Mouse (Mus musculus): ENCODE data around the gene Ogg1.
"Not testable (repeated sequence)": the region's sequence is repeated elsewhere in the genome, so short reads cannot be mapped to it uniquely, and the experiment has no call there.

The Ogg1 gene

GRCm38 (mm10) chr6:113331721-113332120, 4.9 kb downstream of the Ogg1 start:
- no peak for DNase-seq (ENCODE audit: low read depth, low spot score)

GRCm38 (mm10) chr6:113332734-113333133, 6.0 kb downstream of the Ogg1 start:
- DNase-seq (ENCODE audit: low read depth, low spot score) = not testable (repeated sequence)

GRCm38 (mm10) chr6:113333137-113333950, 6.6 kb downstream of the Ogg1 start:
- DNase-seq (ENCODE audit: low read depth, low spot score) = peak; percentile 23

GRCm38 (mm10) chr6:113334216-113334615, 7.4 kb downstream of the Ogg1 start:
- no peak for DNase-seq (ENCODE audit: low read depth, low spot score)

GRCm38 (mm10) chr6:113336852-113337620, 10.3 kb downstream of the Ogg1 start:
- no peak for DNase-seq (ENCODE audit: low read depth, low spot score)

- no peak for DNase-seq (ENCODE audit: low read depth, low spot score)
Observed at GRCm38 (mm10) chr6:113341574-113341973, 14.8 kb downstream of the Ogg1 start.

GRCm38 (mm10) chr6:113342297-113342696, 15.5 kb downstream of the Ogg1 start:
- DNase-seq (ENCODE audit: low read depth, low spot score) = no peak

- peak; percentile 21 for DNase-seq (ENCODE audit: low read depth, low spot score)
Observed at GRCm38 (mm10) chr6:113343177-113344092, 16.7 kb downstream of the Ogg1 start, which contains the start of gene Camk1. Gene Camk1, minus strand, starts transcription at chr6:113343984.

GRCm38 (mm10) chr6:113344321-113344720, 17.5 kb downstream of the Ogg1 start:
- no peak for DNase-seq (ENCODE audit: low read depth, low spot score)

GRCm38 (mm10) chr6:113346897-113347296, 20.1 kb downstream of the Ogg1 start:
- DNase-seq (ENCODE audit: low read depth, low spot score) = no peak

GRCm38 (mm10) chr6:113350538-113350937, 23.8 kb downstream of the Ogg1 start:
- DNase-seq (ENCODE audit: low read depth, low spot score) = no peak

GRCm38 (mm10) chr6:113351161-113351560, 24.4 kb downstream of the Ogg1 start:
- no peak for DNase-seq (ENCODE audit: low read depth, low spot score)

- no peak for DNase-seq (ENCODE audit: low read depth, low spot score)
Observed at GRCm38 (mm10) chr6:113351653-113352052, 24.9 kb downstream of the Ogg1 start.

GRCm38 (mm10) chr6:113352820-113353219, 26.0 kb downstream of the Ogg1 start:
- no peak for DNase-seq (ENCODE audit: low read depth, low spot score)

GRCm38 (mm10) chr6:113353696-113354095, 26.9 kb downstream of the Ogg1 start:
- no peak for DNase-seq (ENCODE audit: low read depth, low spot score)

- no peak for DNase-seq (ENCODE audit: low read depth, low spot score)
Observed at GRCm38 (mm10) chr6:113361476-113361875, 34.7 kb downstream of the Ogg1 start.

- no peak for DNase-seq (ENCODE audit: low read depth, low spot score)
Observed at GRCm38 (mm10) chr6:113362241-113362640, 35.5 kb downstream of the Ogg1 start.

- no peak for DNase-seq (ENCODE audit: low read depth, low spot score)
Observed at GRCm38 (mm10) chr6:113364518-113365135, 37.9 kb downstream of the Ogg1 start.

GRCm38 (mm10) chr6:113366639-113367038, 39.9 kb downstream of the Ogg1 start:
- DNase-seq (ENCODE audit: low read depth, low spot score) = no peak

- no peak for DNase-seq (ENCODE audit: low read depth, low spot score)
Observed at GRCm38 (mm10) chr6:113367574-113367973, 40.8 kb downstream of the Ogg1 start.

- DNase-seq (ENCODE audit: low read depth, low spot score) = no peak
Observed at GRCm38 (mm10) chr6:113368124-113368523, 41.4 kb downstream of the Ogg1 start.
